Comparison of ENCODE assay signal across 8 mouse cellular contexts in genomic region chr15:78848467-78848866, GRCm38 (mm10). TPM values are rescaled to one million over a fixed set of nuclear protein-coding genes. Genes with fewer than 3 reads are reported as not detected.
DNase-seq lines count a peak whose midpoint lies in the region; ATAC-seq and TF ChIP-seq lines count a peak whose summit lies in the region.

No protein-coding gene starts in this region.

- H3K27ac ChIP-seq in midbrain, embryonic 11.5 days (ENCODE audit: low read depth, low read length): no peak overlapping the region
- H3K27ac ChIP-seq in midbrain, embryonic 16.5 days (ENCODE audit: low read length): no peak overlapping the region

- ATAC-seq in midbrain, embryonic 11.5 days (ENCODE audit: low FRiP score): no peak
- no peak for ATAC-seq in midbrain, embryonic 16.5 days

- TF ChIP-seq CTCF in lung, adult 2 months (IDR thresholded peaks at IDR 0.05; ENCODE audit: insufficient read depth, low read length): peak; percentile 84

- H3K4me2 ChIP-seq in midbrain, embryonic 11.5 days: no peak overlapping the region
- H3K4me2 ChIP-seq in midbrain, embryonic 16.5 days (ENCODE audit: low read length): no peak overlapping the region

- no peaks in the 10 kb centered on the region for H3K36me3 ChIP-seq in midbrain, embryonic 11.5 days (ENCODE audit: control insufficient read depth, insufficient read depth, low read length)
- H3K36me3 ChIP-seq in midbrain, embryonic 16.5 days (ENCODE audit: control insufficient read depth, insufficient read depth, low read length): no peaks in the 10 kb centered on the region

- WGBS in midbrain, embryonic 11.5 days: 30% methylated on average over 5 of the region's 5 CpGs
- 26% methylated on average over 5 of the region's 5 CpGs for WGBS in midbrain, embryonic 16.5 days
- 22% methylated on average over 5 of the region's 5 CpGs for WGBS in lung, adult 2 months

- peak; percentile 96 for DNase-seq in midbrain, embryonic 11.5 days (ENCODE audit: low spot score, missing footprints)
- peak; percentile 75 for DNase-seq in brain, adult 2 months (ENCODE audit: low read depth, low spot score)
- DNase-seq in frontal cortex, postnatal 36 days (ENCODE audit: low spot score in 2 of 2): peak; percentile 79 to 83
- DNase-seq in kidney, postnatal 36 days: peak; percentile 91 to 95
- DNase-seq in lung, adult 2 months: peak; percentile 94
- peak; percentile 60 for DNase-seq in right cerebral cortex, adult 18-20 months
- peak; percentile 92 for DNase-seq in thymus, postnatal 4 days

- peaks cover 11% of the 10 kb centered on the region for H3K27me3 ChIP-seq in midbrain, embryonic 11.5 days (ENCODE audit: control insufficient read depth, insufficient read depth, low read length)
- H3K27me3 ChIP-seq in midbrain, embryonic 16.5 days (ENCODE audit: control insufficient read depth, insufficient read depth, low read depth, low read length): peaks cover 14% of the 10 kb centered on the region

- peaks cover 2% of the 10 kb centered on the region; the same call in 1 of the 2 replicates for H3K4me1 ChIP-seq in midbrain, embryonic 11.5 days (ENCODE audit: control insufficient read depth, insufficient read depth, low read length)
- H3K4me1 ChIP-seq in midbrain, embryonic 16.5 days (ENCODE audit: control insufficient read depth, insufficient read depth, low read length): peaks cover 4% of the 10 kb centered on the region; the same call in 1 of the 2 replicates
- peaks cover 34% of the 10 kb centered on the region for H3K4me1 ChIP-seq in lung, adult 2 months (ENCODE audit: control insufficient read depth, insufficient read depth, low read length)

- H3K9ac ChIP-seq in midbrain, embryonic 11.5 days (ENCODE audit: low read length): no peak overlapping the region
- no peak overlapping the region for H3K9ac ChIP-seq in midbrain, embryonic 16.5 days (ENCODE audit: low read depth, low read length)

- H3K4me3 ChIP-seq in midbrain, embryonic 11.5 days (ENCODE audit: low read depth, low read length): no peak overlapping the region
- no peak overlapping the region for H3K4me3 ChIP-seq in midbrain, embryonic 16.5 days (ENCODE audit: low read depth, low read length)
- no peak overlapping the region for H3K4me3 ChIP-seq in lung, adult 2 months (replicated peaks; ENCODE audit: extremely low read depth, low read depth, low read length)

- TF ChIP-seq POLR2A in lung, adult 2 months (IDR thresholded peaks at IDR 0.05; ENCODE audit: borderline replicate concordance, extremely low read depth, low read depth, low read length): no peak

- no peaks in the 10 kb centered on the region for H3K9me3 ChIP-seq in midbrain, embryonic 11.5 days (ENCODE audit: control insufficient read depth, low read length)
- no peaks in the 10 kb centered on the region for H3K9me3 ChIP-seq in midbrain, embryonic 16.5 days (replicated peaks; ENCODE audit: control insufficient read depth, low read length, poor library complexity, severe bottlenecking)

RNA-seq across cellular contexts. Expression of gene Cdc42ep1, which starts 6.0 kb away (rescaled TPM):
- polyA plus RNA-seq in midbrain, embryonic 11.5 days (2014; fragmentation: Nextera tagmentation; extraction: Ambion mirVana): 6.4 and 9.0 TPM in 2 replicates
- 11.4 and 13.6 TPM in 2 replicates for polyA plus RNA-seq in midbrain, embryonic 16.5 days (2015; fragmentation: Nextera tagmentation; extraction: Ambion mirVana)
- 221 and 277 TPM in 2 replicates for polyA plus RNA-seq in lung, adult 2 months (2012; rRNA removed)

RNA-seq across cellular contexts. Expression of gene Lgals2, which starts 6.9 kb away (rescaled TPM):
- polyA plus RNA-seq in midbrain, embryonic 11.5 days (2014; fragmentation: Nextera tagmentation; extraction: Ambion mirVana): not detected in 2 replicates
- not detected in 2 replicates for polyA plus RNA-seq in midbrain, embryonic 16.5 days (2015; fragmentation: Nextera tagmentation; extraction: Ambion mirVana)
- 6.0 and 7.2 TPM in 2 replicates for polyA plus RNA-seq in lung, adult 2 months (2012; rRNA removed)

RNA-seq across cellular contexts. Expression of gene Gga1, which starts 28.5 kb away (rescaled TPM):
- 20.5 and 25.7 TPM in 2 replicates for polyA plus RNA-seq in midbrain, embryonic 11.5 days (2014; fragmentation: Nextera tagmentation; extraction: Ambion mirVana)
- 46.0 and 46.5 TPM in 2 replicates for polyA plus RNA-seq in midbrain, embryonic 16.5 days (2015; fragmentation: Nextera tagmentation; extraction: Ambion mirVana)
- 113 and 121 TPM in 2 replicates for polyA plus RNA-seq in lung, adult 2 months (2012; rRNA removed)

RNA-seq across cellular contexts. Expression of gene Card10, which starts 45.6 kb away (rescaled TPM):
- 1.3 and 1.5 TPM in 2 replicates for polyA plus RNA-seq in midbrain, embryonic 11.5 days (2014; fragmentation: Nextera tagmentation; extraction: Ambion mirVana)
- 1.8 and 2.2 TPM in 2 replicates for polyA plus RNA-seq in midbrain, embryonic 16.5 days (2015; fragmentation: Nextera tagmentation; extraction: Ambion mirVana)
- 61.5 and 73.5 TPM in 2 replicates for polyA plus RNA-seq in lung, adult 2 months (2012; rRNA removed)

RNA-seq across cellular contexts. Expression of gene Gm49510, which starts 51.0 kb away (rescaled TPM):
- polyA plus RNA-seq in midbrain, embryonic 11.5 days (2014; fragmentation: Nextera tagmentation; extraction: Ambion mirVana): 0.11 TPM in 1 of 2 replicates, not detected in the other
- polyA plus RNA-seq in midbrain, embryonic 16.5 days (2015; fragmentation: Nextera tagmentation; extraction: Ambion mirVana): not detected in 2 replicates
- polyA plus RNA-seq in lung, adult 2 months (2012; rRNA removed): 0.04 TPM in 1 of 2 replicates, not detected in the other

Comparison
In these comparisons a context has a peak if more than half of its experiments do, and no peak if none do; other contexts are left out.
1. RNA of gene Cdc42ep1, which starts 6.0 kb away (polyA plus RNA-seq): 221 to 277 TPM in lung, adult 2 months; 11.4 to 13.6 TPM in midbrain, embryonic 16.5 days and 6.4 to 9.0 TPM in midbrain, embryonic 11.5 days; every median in the first group is over 10 times any median in the second.
2. Peak in every context shown above with its lines, with median percentiles within 50 percentile points of each other: DNase-seq.